Mouse (Mus musculus) large intestine, adult 2 months (tissue): Measurements from ENCODE around the gene Neurog1. TPM values are rescaled to one million over a fixed set of nuclear protein-coding genes. Genes with fewer than 3 reads are reported as not detected.

Source experiments
- DNase-seq: peaks from one replicate; pipeline ENCODE4 v3.0.0-alpha.2; 2012; ENCODE audit warnings: low read depth, low spot score
- WGBS: fragments of 180-500 bp; shearing (Covaris S2); methylation state at CpG from one replicate; pipeline ENCODE4 v1.1.7; 2018; 5-methylcytosine and 5-hydroxymethylcytosine counted together
- polyA plus RNA-seq: library from polyadenylated mRNA; depleted of rRNA; stranded (reverse); fragments of >200 nt; gene quantifications from 2 replicates; pipeline ENCODE4 v1.2.3, GENCODE M21; 2012

Neurog1 gene
- polyA plus RNA-seq, 1 experiment, result not detected

DNA sequence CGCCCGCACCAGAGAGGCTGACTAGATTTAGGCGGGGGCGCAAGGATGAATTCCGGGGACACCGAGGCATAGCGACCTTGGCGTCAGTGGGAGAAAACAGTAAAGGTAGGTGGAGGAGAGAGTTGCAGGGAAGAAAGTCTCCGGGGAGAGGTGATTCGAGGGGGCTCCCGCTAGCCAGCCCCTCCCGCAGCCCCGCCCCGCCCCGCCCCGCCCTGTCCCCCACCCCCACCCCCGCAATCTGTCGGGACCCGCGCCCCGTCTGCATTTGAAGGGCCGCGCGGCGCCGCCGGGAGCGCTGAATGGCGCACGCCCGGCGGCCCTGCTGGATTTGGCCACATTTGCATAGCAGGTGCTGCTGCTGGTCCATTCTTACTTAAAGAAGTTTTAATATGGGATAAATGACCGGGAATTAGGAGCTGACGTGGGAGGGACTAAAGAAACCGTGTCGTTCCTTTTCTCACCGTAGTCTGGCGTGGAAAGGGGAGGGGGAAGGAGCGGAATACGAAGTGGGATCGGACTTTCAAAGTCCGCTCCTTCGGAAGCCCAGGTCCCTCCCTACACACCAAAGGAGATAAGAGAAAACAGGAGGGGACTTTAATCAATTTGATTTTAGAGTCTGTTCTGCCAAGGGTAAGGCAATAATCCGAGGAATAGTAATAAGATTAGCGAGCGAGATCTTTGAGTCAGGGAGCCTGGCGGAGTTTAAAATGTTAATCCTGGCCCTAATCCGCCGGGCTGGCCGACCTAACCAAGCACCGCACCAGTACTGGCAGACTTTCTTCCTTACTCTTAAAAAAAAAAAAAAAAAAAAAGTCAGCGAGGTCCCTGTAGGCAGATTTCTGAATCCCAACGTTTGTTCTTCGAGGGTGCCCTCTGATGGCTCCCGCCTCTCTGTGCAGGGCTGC is 7.3 kb upstream of the Neurog1 start:
- DNase-seq, result no peak
- WGBS, result 2% methylated on average over 55 of the region's 55 CpGs

DNA sequence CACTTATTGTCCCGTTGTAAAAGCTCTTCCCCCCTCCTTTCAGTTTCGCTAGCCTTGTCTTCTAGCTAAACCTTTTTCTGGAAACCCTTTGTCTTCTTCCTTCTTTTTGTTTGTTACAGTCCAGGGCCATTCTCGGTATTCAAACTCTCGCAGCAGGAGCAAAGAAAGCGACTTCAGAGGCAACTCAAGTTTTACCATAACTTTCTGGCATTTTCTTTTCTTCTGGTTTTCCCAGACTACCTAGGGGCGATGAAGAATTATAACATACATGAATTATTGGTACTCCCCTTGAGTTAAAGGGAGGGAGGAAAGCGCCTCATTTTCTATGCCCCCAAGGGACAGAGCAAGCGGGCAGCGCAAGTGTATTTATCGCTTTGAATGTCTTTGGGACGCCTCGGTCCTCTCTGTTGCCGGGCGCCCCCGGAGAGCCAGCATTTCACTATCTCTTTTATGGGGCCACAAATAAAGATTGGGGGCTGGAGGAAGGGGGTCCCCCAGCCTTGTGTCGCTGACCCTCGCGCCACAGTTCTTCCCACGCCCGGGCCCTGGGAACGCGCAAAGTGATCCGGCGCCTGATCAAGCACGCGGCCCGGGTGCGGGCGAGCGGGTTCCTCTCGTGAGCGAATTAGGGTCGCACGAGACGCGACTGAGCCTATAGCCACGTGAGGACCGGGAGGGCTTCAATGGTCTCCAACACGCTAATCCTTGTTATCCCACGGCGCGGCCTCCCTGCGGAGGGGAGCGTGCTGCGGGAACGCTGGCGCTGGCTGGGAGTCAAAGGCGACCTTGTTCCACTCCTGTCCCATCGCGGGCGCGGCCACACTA is 6.4 kb upstream of the Neurog1 start:
- no peak for DNase-seq
- WGBS, result 3% methylated on average over 52 of the region's 52 CpGs

DNA sequence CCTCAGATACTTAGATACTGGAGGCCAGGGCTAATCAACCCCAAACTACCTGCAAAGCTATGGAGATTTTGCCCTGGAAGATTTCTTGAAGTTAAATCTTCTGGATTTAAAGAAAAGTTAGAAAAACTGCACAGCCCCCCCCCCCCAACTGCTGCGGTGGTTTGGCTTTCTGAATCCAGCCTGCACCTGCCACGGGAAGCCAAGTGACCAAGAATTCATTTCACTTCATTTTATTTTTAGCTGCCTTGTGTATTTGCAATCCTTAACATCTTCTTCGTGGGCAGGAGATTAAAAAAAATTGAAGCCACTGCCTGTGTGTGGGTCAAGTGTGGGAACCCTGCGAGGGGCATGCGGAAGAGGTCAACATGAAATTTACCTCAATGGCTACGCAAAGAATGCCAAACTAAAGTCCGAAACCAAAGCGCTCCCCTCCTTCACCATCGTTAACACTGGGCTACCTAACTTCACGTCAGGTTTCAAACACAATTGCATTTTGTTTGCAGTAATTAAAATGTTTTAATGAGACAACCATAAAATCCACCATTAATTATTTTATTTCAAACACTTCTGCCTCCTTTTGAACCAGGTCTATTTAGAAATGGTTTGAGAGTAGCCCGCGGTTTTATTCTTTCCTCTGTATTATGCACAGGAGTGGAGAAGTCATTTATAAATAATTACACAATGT is 5.6 kb upstream of the Neurog1 start:
- 14% methylated on average over 12 of the region's 12 CpGs for WGBS

DNA sequence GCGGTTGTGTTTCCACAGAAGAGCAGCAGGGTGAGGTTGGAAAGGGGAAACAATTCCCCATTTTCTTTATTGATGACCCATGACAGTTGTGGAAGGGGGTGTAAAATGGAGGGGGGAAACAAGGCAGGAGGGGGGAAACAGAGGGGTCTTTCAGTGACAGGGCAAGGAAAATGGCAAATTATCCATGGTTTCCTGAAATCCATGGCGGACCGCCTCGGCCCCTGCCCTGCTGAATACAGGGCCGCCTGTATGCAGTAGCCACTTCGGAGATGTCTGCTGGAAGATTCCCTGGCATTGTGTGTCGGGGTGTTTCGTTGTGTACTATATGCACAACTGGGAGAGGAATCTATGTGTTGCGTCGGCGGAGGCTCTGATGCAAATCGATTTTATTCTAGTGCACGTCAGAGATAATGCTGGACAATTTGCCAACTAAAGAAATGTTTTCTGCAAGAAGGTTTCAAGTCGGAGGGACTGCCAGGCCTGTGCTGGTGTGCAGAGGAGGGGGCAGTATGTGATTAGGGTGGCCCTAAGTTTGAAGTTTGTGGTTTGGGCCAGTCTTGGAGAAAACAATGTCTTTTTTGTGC is 4.8 kb upstream of the Neurog1 start:
- no peak for DNase-seq
- 17% methylated on average over 14 of the region's 14 CpGs for WGBS

More for the DNA sequence above, 5.6 kb upstream of the Neurog1 start:
- no peak for DNase-seq

- DNase-seq, result no peak
- WGBS, result 30% methylated on average over 3 of the region's 3 CpGs
Observed at GRCm38 (mm10) chr13:56253379-56253778, 1.4 kb upstream of the Neurog1 start.

- 10% methylated on average over 8 of the region's 8 CpGs for WGBS
- DNase-seq, result no peak
Observed at GRCm38 (mm10) chr13:56252783-56253182, 820 bp upstream of the Neurog1 start.

GRCm38 (mm10) chr13:56251176-56251923 is 613 bp downstream of the Neurog1 start:
- DNase-seq, result no peak
- WGBS, result 3% methylated on average over 59 of the region's 59 CpGs

DNA sequence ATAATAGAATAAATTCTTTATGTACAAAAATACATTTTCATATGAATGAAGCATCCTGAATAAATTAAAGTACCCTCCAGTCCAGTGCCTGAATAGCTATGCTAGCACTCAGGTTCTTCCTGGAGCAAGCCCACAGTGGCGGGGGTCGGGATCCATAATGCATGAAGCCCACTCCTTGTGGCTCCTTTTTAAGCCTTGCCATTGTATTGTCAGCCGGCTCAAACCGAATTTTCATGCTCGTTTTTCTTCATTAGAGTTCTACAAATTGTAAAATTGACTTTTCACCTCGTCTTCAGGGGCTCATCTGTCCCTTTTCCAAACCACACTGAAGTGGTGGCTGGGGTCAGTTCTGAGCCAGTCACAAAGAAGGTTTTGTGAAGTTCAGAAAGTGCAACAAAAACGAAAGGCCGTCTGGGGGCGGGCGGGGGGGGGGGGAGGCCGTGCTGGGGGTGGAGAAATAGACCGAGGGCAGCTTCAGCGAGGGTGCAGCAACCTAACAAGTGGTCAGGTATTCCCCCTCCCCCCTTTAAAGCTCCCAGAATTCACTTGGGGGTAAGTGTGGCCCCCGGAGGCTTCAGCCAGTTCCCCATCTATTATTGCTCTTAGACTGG is 1.3 kb downstream of the Neurog1 start:
- no peak for DNase-seq
- 5% methylated on average over 14 of the region's 14 CpGs for WGBS

- DNase-seq, result no peak
- 6% methylated on average over 13 of the region's 13 CpGs for WGBS
Observed at GRCm38 (mm10) chr13:56249593-56250341, 2.2 kb downstream of the Neurog1 start.

DNA sequence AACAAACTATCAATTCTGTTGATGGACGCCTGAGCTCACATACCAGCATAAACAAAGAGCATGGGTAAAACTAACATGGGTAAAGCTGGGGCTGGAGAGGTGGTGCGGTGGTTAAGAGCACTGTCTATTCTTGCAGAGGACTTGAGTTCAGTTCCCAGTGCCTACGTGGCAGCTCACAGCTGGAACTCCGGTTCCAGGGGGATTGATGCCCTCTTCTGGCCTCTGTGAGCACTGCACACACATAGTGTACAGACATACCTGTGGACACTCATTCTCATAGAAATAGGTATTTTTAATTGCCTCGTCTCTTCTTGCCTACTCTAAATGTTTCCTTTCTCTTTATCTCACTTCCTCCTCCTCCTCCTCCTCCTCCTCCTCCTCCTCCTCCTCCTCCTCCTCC is 8.9 kb downstream of the Neurog1 start:
- no peak for DNase-seq
- WGBS, result 80% methylated on average over 5 of the region's 5 CpGs

DNA sequence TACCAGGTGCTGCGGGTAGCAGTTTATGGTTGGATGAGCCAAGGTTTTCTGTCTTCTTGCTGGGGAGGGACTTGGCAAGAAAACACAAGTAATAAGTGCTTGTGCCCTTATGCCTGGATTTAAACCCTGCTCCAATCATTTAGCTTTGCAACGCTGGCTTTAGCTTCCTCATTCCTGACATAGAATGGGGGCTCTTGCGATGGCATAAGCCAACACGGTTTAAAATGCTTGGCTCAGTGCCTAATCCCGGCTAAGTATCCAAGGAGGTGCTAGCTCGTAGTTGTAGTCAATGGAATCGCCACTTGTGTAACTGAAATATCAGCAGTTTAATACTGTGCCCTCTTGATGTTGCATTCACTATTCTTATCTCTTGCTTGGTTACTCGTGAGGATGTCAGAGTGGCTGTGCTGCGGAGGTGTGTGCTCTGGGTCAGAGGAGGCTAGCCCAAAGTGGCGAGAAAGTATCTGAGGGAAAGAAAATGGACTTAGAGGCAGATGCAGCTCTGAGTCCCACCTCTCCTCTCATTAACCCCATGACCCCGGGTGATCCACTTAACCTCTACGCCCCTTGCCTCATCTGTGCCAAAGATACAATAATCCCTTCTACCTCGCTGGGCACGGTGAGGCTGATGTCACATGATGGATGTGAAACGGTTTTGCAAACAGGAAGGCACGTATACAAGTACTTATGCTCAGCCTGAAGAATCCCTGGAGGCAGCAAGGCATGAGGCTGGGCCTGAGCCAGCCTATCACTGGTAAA is 11.8 kb downstream of the Neurog1 start:
- 56% methylated on average over 16 of the region's 16 CpGs for whole genome bisulfite sequencing
- DNase-seq, result no peak

GRCm38 (mm10) chr13:56237905-56238304 is 14.1 kb downstream of the Neurog1 start:
- no peak for DNase-seq
- 76% methylated on average over 10 of the region's 10 CpGs for WGBS

DNA sequence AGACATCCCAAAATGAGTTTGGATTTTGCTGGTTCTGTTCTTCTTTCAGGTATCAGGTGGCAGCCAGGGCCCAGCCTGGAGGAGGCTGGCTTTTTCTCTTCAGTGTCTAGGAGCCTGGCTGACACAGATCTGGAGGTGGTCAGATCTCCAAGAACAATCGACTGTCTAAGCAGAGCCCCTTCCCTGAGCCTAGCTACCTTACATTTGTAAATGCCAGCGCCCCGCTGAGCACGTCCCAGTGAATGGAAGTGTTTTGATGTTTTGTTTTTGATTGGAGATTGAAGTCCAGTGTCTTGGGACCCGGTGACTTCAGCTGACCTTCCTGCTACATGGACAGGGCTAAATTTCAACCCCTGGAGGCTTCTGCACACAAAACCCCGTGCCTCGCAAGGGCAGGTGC is 15.8 kb downstream of the Neurog1 start:
- WGBS, result 22% methylated on average over 7 of the region's 7 CpGs
- DNase-seq, result no peak

GRCm38 (mm10) chr13:56228790-56229189 is 23.2 kb downstream of the Neurog1 start:
- 16% methylated on average over 7 of the region's 7 CpGs for WGBS
- no peak for DNase-seq

DNA sequence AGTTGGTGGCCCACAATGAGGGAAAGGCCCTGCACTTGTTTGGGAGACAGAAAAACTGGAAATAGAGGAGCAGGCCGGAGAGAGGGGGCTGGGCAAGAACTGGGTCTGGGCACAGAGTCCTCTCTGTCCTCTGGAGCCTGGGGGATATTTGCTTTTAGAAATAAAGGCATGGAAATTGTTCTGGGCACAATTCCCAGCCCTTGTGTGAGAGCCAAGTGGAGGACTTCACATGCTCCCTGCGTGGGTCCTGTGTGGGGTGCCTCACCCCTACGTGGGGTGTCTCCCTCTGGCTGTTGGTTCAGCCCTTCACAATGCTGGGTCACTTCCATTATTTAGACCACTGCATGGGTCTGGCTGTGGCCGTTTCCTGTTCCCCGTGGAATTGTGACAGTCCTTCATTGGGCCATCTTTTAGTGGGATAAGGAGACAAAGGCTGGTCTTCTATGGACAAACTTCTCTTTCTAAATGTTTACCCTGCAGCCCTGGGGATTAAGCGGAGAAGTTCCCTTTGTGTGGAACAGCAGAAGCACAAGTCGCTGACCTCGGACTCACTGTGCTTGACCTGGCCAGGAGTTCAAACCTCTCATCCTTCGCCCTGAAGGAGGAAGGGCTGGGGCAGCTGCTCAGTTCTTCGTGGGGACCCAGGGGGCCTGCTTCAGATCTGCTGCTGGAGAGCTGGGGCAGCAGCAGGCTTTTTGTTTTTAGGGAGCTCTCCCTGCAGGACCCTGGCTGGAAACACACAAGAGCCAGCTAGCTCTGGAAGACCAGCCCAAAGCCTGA is 25.6 kb downstream of the Neurog1 start:
- DNase-seq, result no peak
- WGBS, result 19% methylated on average over 10 of the region's 10 CpGs

DNA sequence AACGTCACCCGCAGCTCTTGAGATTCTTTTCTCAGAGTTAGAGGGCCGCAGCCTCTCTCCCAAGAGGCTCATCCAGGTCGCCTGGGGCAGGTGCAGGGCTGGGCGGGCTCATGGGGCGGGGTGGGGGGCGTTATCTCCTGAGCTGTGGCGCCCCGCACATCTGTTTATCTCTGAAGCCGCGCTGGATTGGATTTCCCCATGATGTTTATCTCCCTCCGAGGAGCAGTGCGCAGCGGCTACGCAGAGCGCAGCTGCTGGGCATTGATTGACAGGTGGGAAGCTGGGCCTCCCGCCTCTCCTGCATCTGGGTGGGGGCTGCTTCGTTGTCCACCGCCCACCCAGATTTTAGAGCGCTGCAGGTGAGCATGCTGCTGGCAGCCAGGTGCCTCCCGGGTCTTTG is 28.3 kb downstream of the Neurog1 start:
- WGBS, result 13% methylated on average over 21 of the region's 21 CpGs
- DNase-seq, result no peak

GRCm38 (mm10) chr13:56222849-56223246 is 29.1 kb downstream of the Neurog1 start:
- 11% methylated on average over 4 of the region's 4 CpGs for WGBS
- no peak for DNase-seq
